Mouse (Mus musculus) liver, adult 2 months (tissue): Measurements from ENCODE around the gene Mlx.

Source experiments
- CTCF ChIP-seq: fragments of 200-500 bp; IDR thresholded peaks from 2 replicates; pipeline ENCODE4 v1.5.1; 2011; ENCODE audit warnings: low read depth, low read length, control low read depth
- POLR2A ChIP-seq: fragments of 200-500 bp; IDR thresholded peaks from 2 replicates; pipeline ENCODE4 v1.6.1; 2011; ENCODE audit warnings: low read length, control low read depth; ENCODE audit not compliant: insufficient read depth; ENCODE audit errors: extremely low read depth

- TF ChIP-seq CTCF (no peak), POLR2A (no peak)
These were observed 35.5 kb upstream of the Mlx start for GRCm38 (mm10) chr11:101051617-101052016.
